Mouse (Mus musculus): ENCODE data around the gene Atpif1. TPM values are rescaled to one million over a fixed set of nuclear protein-coding genes. Genes with fewer than 3 reads are reported as not detected.
A peak's percentile ranks its signal among the peaks of the same experiment; 100 is the strongest.

The Atpif1 gene
- polyA plus RNA-seq, 1 experiment from 2014 or later, result 1,190 TPM

DNA sequence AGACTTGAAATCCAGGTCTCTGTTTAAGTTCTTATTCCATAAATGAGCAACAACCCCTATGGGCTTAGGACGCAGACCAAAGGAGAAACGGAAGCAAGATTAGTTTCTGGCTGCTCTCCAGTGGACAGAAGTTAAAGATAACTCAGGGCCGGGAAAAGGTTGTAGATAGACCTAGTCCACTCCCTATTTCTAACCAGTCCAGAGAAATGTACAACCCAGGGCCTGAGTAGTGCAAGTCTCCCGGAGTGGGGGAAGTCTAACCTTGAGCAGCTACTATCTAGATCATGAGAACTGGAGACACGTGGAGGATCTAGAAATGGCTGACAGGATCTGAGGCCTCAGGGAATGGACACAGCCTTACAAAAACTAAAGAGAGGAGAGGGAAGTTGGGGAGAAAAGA lies 963 bp downstream of the Atpif1 start:
- no peaks in the 10 kb centered on the region for H3K27me3 ChIP-seq (ENCODE audit: control insufficient read depth, insufficient read depth, low read depth, low read length)
- H3K4me2 ChIP-seq (ENCODE audit: low read length), result peak overlapping the region; percentile 79
- ATAC-seq, result no peak
- peak overlapping the region; percentile 97 for H3K9ac ChIP-seq (ENCODE audit: low read depth, low read length)
- H3K4me1 ChIP-seq (ENCODE audit: control insufficient read depth, insufficient read depth, low read length), result peaks cover 32% of the 10 kb centered on the region
- WGBS, result 23% methylated on average over 5 of the region's 5 CpGs
- H3K36me3 ChIP-seq (ENCODE audit: control insufficient read depth, insufficient read depth, low read length), result peaks cover 12% of the 10 kb centered on the region
- H3K4me3 ChIP-seq (ENCODE audit: low read depth, low read length), result peak overlapping the region; percentile 79
- H3K9me3 ChIP-seq (replicated peaks; ENCODE audit: control insufficient read depth, low read length, poor library complexity, severe bottlenecking), result no peaks in the 10 kb centered on the region
- H3K27ac ChIP-seq (ENCODE audit: low read length), result peak overlapping the region; percentile 99

DNA sequence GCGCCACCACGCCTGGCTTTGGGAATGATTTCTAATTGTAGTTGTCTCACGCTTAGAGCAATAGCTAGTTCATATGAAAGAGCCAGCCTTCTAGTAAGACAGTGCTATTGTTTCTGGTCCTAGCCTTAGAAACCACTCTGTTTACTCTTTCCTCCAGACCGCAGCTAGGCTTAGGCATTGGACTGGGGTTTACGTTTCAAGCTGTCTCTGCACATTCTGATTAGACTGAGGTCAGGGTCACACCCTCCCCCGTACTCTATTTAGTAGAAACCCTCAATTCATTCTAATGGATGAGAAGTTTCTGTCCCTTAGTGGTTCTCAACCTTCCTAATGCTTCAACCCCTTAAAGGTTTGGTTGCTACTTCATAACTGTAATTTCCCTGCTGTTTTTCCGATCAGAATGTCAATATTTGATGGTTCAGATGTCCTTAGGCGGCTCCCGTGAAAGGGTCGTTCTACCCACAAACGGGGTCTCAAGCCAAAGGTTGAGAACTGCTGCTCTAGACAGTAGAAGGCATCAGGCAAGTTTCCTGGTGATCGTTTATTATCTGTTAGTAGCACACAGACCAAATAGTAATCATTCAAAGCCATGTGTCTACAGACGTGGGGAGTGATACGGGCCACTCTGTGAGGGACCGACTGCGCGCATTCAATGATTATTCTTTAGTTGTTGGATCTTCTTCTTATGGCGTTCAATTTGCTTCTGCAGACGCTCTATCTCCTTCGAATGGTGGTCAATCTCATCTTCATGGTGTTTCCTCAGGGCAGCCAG lies 3.2 kb downstream of the Atpif1 start:
- H3K36me3 ChIP-seq (ENCODE audit: control insufficient read depth, insufficient read depth, low read length), result peaks cover 12% of the 10 kb centered on the region
- peaks cover 18% of the 10 kb centered on the region for H3K4me1 ChIP-seq (ENCODE audit: control insufficient read depth, insufficient read depth, low read length)
- no peaks in the 10 kb centered on the region for H3K27me3 ChIP-seq (ENCODE audit: control insufficient read depth, insufficient read depth, low read depth, low read length)
- H3K9ac ChIP-seq (ENCODE audit: low read depth, low read length), result no peak overlapping the region
- no peak for ATAC-seq
- H3K9me3 ChIP-seq (replicated peaks; ENCODE audit: control insufficient read depth, low read length, poor library complexity, severe bottlenecking), result no peaks in the 10 kb centered on the region
- no peak overlapping the region for H3K27ac ChIP-seq (ENCODE audit: low read length)
- 95% methylated on average over 20 of the region's 20 CpGs for WGBS
- H3K4me3 ChIP-seq (ENCODE audit: low read depth, low read length), result no peak overlapping the region
- H3K4me2 ChIP-seq (ENCODE audit: low read length), result no peak overlapping the region

DNA sequence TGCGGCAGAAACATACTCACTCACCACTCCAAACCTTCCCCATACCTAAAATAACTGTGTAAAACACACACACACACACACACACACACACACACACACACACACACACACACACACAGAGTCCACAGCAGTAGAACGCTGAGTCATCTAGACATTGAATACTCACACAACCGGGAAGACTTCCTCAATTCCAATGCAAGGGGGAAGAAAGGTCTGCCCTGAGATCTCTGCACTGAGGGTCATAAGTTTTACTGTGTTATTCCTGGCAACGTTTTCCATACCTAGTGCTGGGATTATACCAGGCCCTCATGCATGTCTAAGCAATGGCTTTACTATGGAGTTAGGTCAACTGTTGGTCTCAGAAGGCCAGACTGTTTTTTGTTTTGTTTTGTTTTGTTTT lies 4.1 kb downstream of the Atpif1 start:
- Histone ChIP-seq H3K36me3 (ENCODE audit: control insufficient read depth, insufficient read depth, low read length) (peaks cover 12% of the 10 kb centered on the region), H3K9me3 (replicated peaks; ENCODE audit: control insufficient read depth, low read length, poor library complexity, severe bottlenecking) (no peaks in the 10 kb centered on the region), H3K27me3 (ENCODE audit: control insufficient read depth, insufficient read depth, low read depth, low read length) (no peaks in the 10 kb centered on the region), H3K4me1 (ENCODE audit: control insufficient read depth, insufficient read depth, low read length) (peaks cover 18% of the 10 kb centered on the region), H3K4me2 (ENCODE audit: low read length) (no peak overlapping the region), H3K4me3 (ENCODE audit: low read depth, low read length) (no peak overlapping the region), H3K27ac (ENCODE audit: low read length) (no peak overlapping the region), H3K9ac (ENCODE audit: low read depth, low read length) (no peak overlapping the region)
- no peak for ATAC-seq
- 94% methylated on average over 4 of the region's 4 CpGs for WGBS

DNA sequence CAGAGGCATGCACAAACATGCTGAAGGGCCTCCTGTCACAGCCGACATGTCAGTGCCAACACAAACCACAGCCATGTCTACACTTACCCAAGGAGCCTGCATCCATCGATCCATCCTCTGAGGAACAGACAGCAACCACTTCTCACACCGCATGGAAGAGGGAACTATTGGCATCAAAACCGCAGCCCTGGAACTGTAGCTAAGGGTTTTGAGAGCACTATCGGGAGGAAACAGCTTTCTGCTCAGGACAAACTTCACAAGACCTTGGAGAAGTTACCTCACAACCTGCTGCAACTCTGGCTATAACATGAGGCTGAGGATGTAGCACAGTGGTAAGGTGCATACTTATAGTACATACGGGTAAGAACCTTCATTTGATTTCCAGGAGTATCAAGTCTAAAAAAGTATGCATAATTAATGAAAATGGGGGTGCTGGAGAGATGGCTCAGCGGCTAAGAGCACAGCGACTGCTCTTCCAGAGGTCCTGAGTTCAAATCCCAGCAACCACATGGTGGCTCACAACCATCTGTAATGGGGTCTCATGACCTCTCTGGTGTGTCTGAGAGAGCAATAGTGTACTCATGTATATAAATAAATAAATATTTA lies 5.4 kb downstream of the Atpif1 start:
- no peak overlapping the region for H3K4me3 ChIP-seq (ENCODE audit: low read depth, low read length)
- ATAC-seq, result no peak
- no peak overlapping the region for H3K9ac ChIP-seq (ENCODE audit: low read depth, low read length)
- H3K4me1 ChIP-seq (ENCODE audit: control insufficient read depth, insufficient read depth, low read length), result peaks cover 13% of the 10 kb centered on the region
- H3K27ac ChIP-seq (ENCODE audit: low read length), result no peak overlapping the region
- H3K4me2 ChIP-seq (ENCODE audit: low read length), result no peak overlapping the region
- no peaks in the 10 kb centered on the region for H3K9me3 ChIP-seq (replicated peaks; ENCODE audit: control insufficient read depth, low read length, poor library complexity, severe bottlenecking)
- H3K27me3 ChIP-seq (ENCODE audit: control insufficient read depth, insufficient read depth, low read depth, low read length), result no peaks in the 10 kb centered on the region
- 92% methylated on average over 8 of the region's 8 CpGs for WGBS
- peaks cover 12% of the 10 kb centered on the region for H3K36me3 ChIP-seq (ENCODE audit: control insufficient read depth, insufficient read depth, low read length)

DNA sequence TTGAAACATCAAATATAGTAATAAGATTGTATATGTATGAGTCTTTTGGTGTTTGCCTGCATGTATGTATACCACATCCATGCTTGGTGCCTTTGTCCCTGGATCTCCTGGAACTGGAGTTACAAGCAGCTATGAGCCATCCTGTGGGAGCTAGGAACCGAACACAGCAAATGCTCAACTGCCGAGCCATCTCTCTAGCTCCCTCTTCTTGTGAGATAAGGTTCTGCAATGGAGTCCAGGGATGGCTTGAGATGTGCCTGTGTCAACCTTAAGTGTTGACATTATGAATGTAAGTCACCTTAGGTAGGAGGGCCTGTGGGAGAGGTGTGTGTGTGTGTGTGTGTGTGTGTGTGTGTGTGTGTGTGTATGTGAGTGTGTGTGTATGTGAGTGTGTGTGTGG lies 6.8 kb downstream of the Atpif1 start:
- H3K4me1 ChIP-seq (ENCODE audit: control insufficient read depth, insufficient read depth, low read length), result peaks cover 6% of the 10 kb centered on the region
- H3K4me3 ChIP-seq (ENCODE audit: low read depth, low read length), result no peak overlapping the region
- H3K9me3 ChIP-seq (replicated peaks; ENCODE audit: control insufficient read depth, low read length, poor library complexity, severe bottlenecking), result no peaks in the 10 kb centered on the region
- WGBS, result 36% methylated on average over 2 of the region's 2 CpGs
- H3K4me2 ChIP-seq (ENCODE audit: low read length), result no peak overlapping the region
- no peak for ATAC-seq
- H3K36me3 ChIP-seq (ENCODE audit: control insufficient read depth, insufficient read depth, low read length), result peaks cover 12% of the 10 kb centered on the region
- no peak overlapping the region for H3K27ac ChIP-seq (ENCODE audit: low read length)
- no peaks in the 10 kb centered on the region for H3K27me3 ChIP-seq (ENCODE audit: control insufficient read depth, insufficient read depth, low read depth, low read length)
- H3K9ac ChIP-seq (ENCODE audit: low read depth, low read length), result no peak overlapping the region

DNA sequence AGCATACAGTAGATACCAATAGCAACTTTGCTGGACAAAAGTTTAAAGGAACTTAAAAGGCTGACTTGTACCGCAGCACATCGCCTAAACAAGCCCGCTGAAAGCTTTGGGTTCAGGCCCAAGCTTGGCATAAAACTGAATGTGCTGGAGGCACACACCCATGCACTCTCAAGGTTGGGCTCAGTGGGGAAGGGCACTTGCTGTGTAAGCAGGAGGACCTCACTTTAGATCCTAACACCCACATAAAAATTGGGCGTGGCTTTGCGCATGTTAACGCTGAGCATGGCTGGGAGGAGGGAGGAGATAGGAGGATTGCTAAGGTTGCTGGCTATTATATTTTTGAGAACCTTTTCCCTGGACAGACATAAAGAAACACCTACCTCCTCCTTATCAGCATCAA lies 8.7 kb downstream of the Atpif1 start:
- no peaks in the 10 kb centered on the region for H3K36me3 ChIP-seq (ENCODE audit: control insufficient read depth, insufficient read depth, low read length)
- H3K4me2 ChIP-seq (ENCODE audit: low read length), result no peak overlapping the region
- no peaks in the 10 kb centered on the region; the same call in 1 of the 2 replicates for H3K4me1 ChIP-seq (ENCODE audit: control insufficient read depth, insufficient read depth, low read length)
- ATAC-seq, result no peak
- no peaks in the 10 kb centered on the region for H3K27me3 ChIP-seq (ENCODE audit: control insufficient read depth, insufficient read depth, low read depth, low read length)
- H3K4me3 ChIP-seq (ENCODE audit: low read depth, low read length), result no peak overlapping the region
- no peak overlapping the region for H3K27ac ChIP-seq (ENCODE audit: low read length)
- 36% methylated on average over 6 of the region's 6 CpGs for WGBS
- H3K9ac ChIP-seq (ENCODE audit: low read depth, low read length), result no peak overlapping the region
- H3K9me3 ChIP-seq (replicated peaks; ENCODE audit: control insufficient read depth, low read length, poor library complexity, severe bottlenecking), result no peaks in the 10 kb centered on the region

DNA sequence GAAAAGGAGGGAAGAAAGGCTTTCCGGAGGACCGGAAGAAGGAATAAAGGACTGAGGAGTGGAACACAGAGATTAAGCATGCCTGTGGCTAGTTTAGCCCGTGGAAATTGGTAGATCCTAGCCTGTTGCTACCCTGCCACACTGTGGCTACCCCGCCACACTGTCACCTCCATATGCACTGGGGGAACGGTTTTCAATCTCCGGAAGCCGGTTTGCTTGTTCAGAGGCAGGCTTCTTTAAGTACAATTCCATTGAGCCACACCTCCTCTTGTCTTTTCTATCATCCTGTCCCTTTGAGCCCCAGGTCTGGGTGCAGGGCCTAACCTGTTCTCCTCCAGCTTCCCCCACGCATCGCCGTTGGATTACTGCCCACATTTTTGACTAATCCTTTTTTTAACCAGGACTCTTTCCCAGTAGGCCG lies 9.1 kb downstream of the Atpif1 start:
- no peak overlapping the region for H3K4me2 ChIP-seq (ENCODE audit: low read length)
- H3K9me3 ChIP-seq (replicated peaks; ENCODE audit: control insufficient read depth, low read length, poor library complexity, severe bottlenecking), result no peaks in the 10 kb centered on the region
- H3K27me3 ChIP-seq (ENCODE audit: control insufficient read depth, insufficient read depth, low read depth, low read length), result no peaks in the 10 kb centered on the region
- H3K27ac ChIP-seq (ENCODE audit: low read length), result no peak overlapping the region
- H3K9ac ChIP-seq (ENCODE audit: low read depth, low read length), result no peak overlapping the region
- H3K4me1 ChIP-seq (ENCODE audit: control insufficient read depth, insufficient read depth, low read length), result no peaks in the 10 kb centered on the region; the same call in 1 of the 2 replicates
- WGBS, result 9% methylated on average over 11 of the region's 11 CpGs
- H3K4me3 ChIP-seq (ENCODE audit: low read depth, low read length), result no peak overlapping the region
- no peaks in the 10 kb centered on the region for H3K36me3 ChIP-seq (ENCODE audit: control insufficient read depth, insufficient read depth, low read length)
- ATAC-seq, result no peak

DNA sequence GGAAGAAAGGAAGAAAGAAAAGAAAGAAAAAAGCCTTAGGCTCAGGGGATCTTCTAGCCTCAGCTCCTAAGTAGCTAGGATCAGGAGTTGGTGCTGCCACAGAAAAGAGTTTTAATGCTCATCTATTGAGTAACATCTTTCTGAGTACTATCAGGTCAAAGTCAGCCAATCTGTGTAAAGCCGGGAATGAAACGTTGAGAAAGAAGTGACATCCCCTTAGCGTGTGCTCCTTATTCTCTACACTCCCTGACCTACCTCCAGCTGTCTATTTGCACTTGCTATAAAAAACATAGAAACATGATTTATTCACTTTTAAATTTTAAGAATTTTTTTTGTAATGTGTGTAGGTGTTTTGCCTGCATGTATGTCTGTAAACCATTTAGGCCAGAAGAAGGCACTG lies 14.3 kb downstream of the Atpif1 start:
- no peak for ATAC-seq
- WGBS, result 94% methylated on average over 3 of the region's 3 CpGs
- no peak overlapping the region for H3K27ac ChIP-seq (ENCODE audit: low read length)

DNA sequence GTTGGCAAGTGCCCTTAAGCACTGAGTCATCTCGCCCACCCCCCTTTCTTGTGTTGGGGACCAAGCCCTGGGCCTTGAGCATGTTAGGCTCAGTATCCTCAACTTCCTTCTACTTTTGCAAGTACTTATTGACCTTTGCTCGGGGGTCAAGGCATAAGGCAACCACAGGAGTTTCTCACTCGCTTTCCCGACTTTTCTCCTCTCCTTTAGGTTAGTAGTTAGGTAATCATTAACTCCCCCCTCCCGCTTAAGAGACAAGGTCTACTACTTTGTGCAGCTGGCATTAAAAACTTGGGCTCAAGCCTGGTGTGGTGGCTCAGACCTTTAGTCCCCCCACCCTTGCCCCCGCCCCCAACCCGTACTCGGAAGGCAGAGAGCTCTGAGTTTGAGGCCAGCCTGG lies 15.4 kb downstream of the Atpif1 start:
- Histone ChIP-seq H3K36me3 (ENCODE audit: control insufficient read depth, insufficient read depth, low read length) (no peaks in the 10 kb centered on the region), H3K27me3 (ENCODE audit: control insufficient read depth, insufficient read depth, low read depth, low read length) (peaks cover 3% of the 10 kb centered on the region), H3K9me3 (replicated peaks; ENCODE audit: control insufficient read depth, low read length, poor library complexity, severe bottlenecking) (no peaks in the 10 kb centered on the region), H3K9ac (ENCODE audit: low read depth, low read length) (no peak overlapping the region), H3K4me1 (ENCODE audit: control insufficient read depth, insufficient read depth, low read length) (peaks cover 8% of the 10 kb centered on the region; the same call in 1 of the 2 replicates), H3K27ac (ENCODE audit: low read length) (no peak overlapping the region), H3K4me3 (ENCODE audit: low read depth, low read length) (no peak overlapping the region), H3K4me2 (ENCODE audit: low read length) (no peak overlapping the region)
- no peak for ATAC-seq
- WGBS, result 88% methylated on average over 8 of the region's 8 CpGs

More for the DNA sequence above, 14.3 kb downstream of the Atpif1 start:
- Histone ChIP-seq H3K4me2 (ENCODE audit: low read length) (no peak overlapping the region), H3K36me3 (ENCODE audit: control insufficient read depth, insufficient read depth, low read length) (no peaks in the 10 kb centered on the region), H3K9me3 (replicated peaks; ENCODE audit: control insufficient read depth, low read length, poor library complexity, severe bottlenecking) (no peaks in the 10 kb centered on the region), H3K27me3 (ENCODE audit: control insufficient read depth, insufficient read depth, low read depth, low read length) (no peaks in the 10 kb centered on the region), H3K4me1 (ENCODE audit: control insufficient read depth, insufficient read depth, low read length) (peaks cover 8% of the 10 kb centered on the region; the same call in 1 of the 2 replicates), H3K9ac (ENCODE audit: low read depth, low read length) (no peak overlapping the region), H3K4me3 (ENCODE audit: low read depth, low read length) (no peak overlapping the region)

Data from midbrain, embryonic 16.5 days (tissue).